7 mouse cellular contexts compared by ENCODE assay signal in genomic region chr8:105700966-105701824, GRCm38 (mm10). TPM values are rescaled to one million over a fixed set of nuclear protein-coding genes. Genes with fewer than 3 reads are reported as not detected.
DNase-seq lines count a peak whose midpoint lies in the region; ATAC-seq lines count a peak whose summit lies in the region.

Acd (minus strand) TSS chr8:105701102.
Pard6a (plus strand) TSS chr8:105701148.

- H3K36me3 ChIP-seq in embryonic facial prominence, embryonic 11.5 days (replicated peaks; ENCODE audit: control insufficient read depth, insufficient read depth, low read depth, low read length), result peaks cover 3% of the 10 kb centered on the region
- peaks cover 10% of the 10 kb centered on the region for H3K36me3 ChIP-seq in limb, embryonic 11.5 days (ENCODE audit: control insufficient read depth, insufficient read depth, low read length)
- peaks cover 44% of the 10 kb centered on the region for H3K36me3 ChIP-seq in midbrain, embryonic 14.5 days (ENCODE audit: control insufficient read depth, insufficient read depth, low read length)

- H3K27ac ChIP-seq in embryonic facial prominence, embryonic 11.5 days (replicated peaks; ENCODE audit: low read depth, low read length), result peak within 1 kb of the TSS; percentile 71
- peak within 1 kb of the TSS; percentile 60 for H3K27ac ChIP-seq in limb, embryonic 11.5 days (replicated peaks; ENCODE audit: low read depth, low read length)
- peak within 1 kb of the TSS; percentile 92 for H3K27ac ChIP-seq in midbrain, embryonic 14.5 days (replicated peaks; ENCODE audit: low read depth, low read length)

- H3K4me3 ChIP-seq in embryonic facial prominence, embryonic 11.5 days (ENCODE audit: low read depth, low read length), result peak within 1 kb of the TSS; percentile 57
- H3K4me3 ChIP-seq in limb, embryonic 11.5 days (ENCODE audit: low read depth, low read length), result peak within 1 kb of the TSS; percentile 46
- H3K4me3 ChIP-seq in midbrain, embryonic 14.5 days (replicated peaks; ENCODE audit: low read depth, low read length), result peak within 1 kb of the TSS; percentile 57

- no peaks in the 10 kb centered on the region for H3K27me3 ChIP-seq in embryonic facial prominence, embryonic 11.5 days (ENCODE audit: control insufficient read depth, insufficient read depth, low read length)
- no peaks in the 10 kb centered on the region for H3K27me3 ChIP-seq in limb, embryonic 11.5 days (ENCODE audit: control insufficient read depth, insufficient read depth, low read length)
- no peaks in the 10 kb centered on the region for H3K27me3 ChIP-seq in midbrain, embryonic 14.5 days (ENCODE audit: control insufficient read depth, insufficient read depth, low read length)

- ATAC-seq in embryonic facial prominence, embryonic 11.5 days (replicated peaks; ENCODE audit: insufficient number of reproducible peaks, low FRiP score, low TSS enrichment, low read depth), result peak; percentile 64
- ATAC-seq in limb, embryonic 11.5 days (ENCODE audit: insufficient number of reproducible peaks, low FRiP score, low TSS enrichment, low read depth), result peak; percentile 65
- peak; percentile 85 for ATAC-seq in midbrain, embryonic 14.5 days (ENCODE audit: low FRiP score, low TSS enrichment)

- peak; percentile 98 for DNase-seq in adrenal gland, postnatal 14 days
- DNase-seq in embryonic facial prominence, embryonic 11.5 days (ENCODE audit: low spot score), result peak; percentile 98
- peak; percentile 100 for DNase-seq in heart, adult 11 months
- DNase-seq in kidney, adult 18-20 months, result peak; percentile 97
- peak; percentile 98 for DNase-seq in limb, embryonic 11.5 days (ENCODE audit: low spot score)
- DNase-seq in midbrain, embryonic 14.5 days, result peak; percentile 98
- DNase-seq in spleen, adult 18-20 months, result peak; percentile 91 to 98

- peak within 1 kb of the TSS; percentile 56 for H3K9ac ChIP-seq in embryonic facial prominence, embryonic 11.5 days (replicated peaks; ENCODE audit: low read length)
- peak within 1 kb of the TSS; percentile 39 for H3K9ac ChIP-seq in limb, embryonic 11.5 days (ENCODE audit: low read length)
- peak within 1 kb of the TSS; percentile 68 for H3K9ac ChIP-seq in midbrain, embryonic 14.5 days (replicated peaks; ENCODE audit: low read length)

- peaks cover 8% of the 10 kb centered on the region for H3K4me1 ChIP-seq in embryonic facial prominence, embryonic 11.5 days (ENCODE audit: control insufficient read depth, insufficient read depth, low read length)
- H3K4me1 ChIP-seq in limb, embryonic 11.5 days (ENCODE audit: control insufficient read depth, insufficient read depth, low read length), result peaks cover 10% of the 10 kb centered on the region
- H3K4me1 ChIP-seq in midbrain, embryonic 14.5 days (ENCODE audit: control insufficient read depth, insufficient read depth, low read length), result peaks cover 16% of the 10 kb centered on the region

- WGBS in embryonic facial prominence, embryonic 11.5 days, result under 1% methylated on average over 58 of the region's 60 CpGs
- WGBS in limb, embryonic 11.5 days, result under 1% methylated on average over 60 of the region's 60 CpGs
- WGBS in midbrain, embryonic 14.5 days, result under 1% methylated on average over 60 of the region's 60 CpGs

- H3K4me2 ChIP-seq in embryonic facial prominence, embryonic 11.5 days (ENCODE audit: low read depth, low read length), result peak within 1 kb of the TSS; percentile 87
- H3K4me2 ChIP-seq in limb, embryonic 11.5 days (ENCODE audit: low read depth, severe bottlenecking), result peak within 1 kb of the TSS; percentile 74
- peak within 1 kb of the TSS; percentile 83 for H3K4me2 ChIP-seq in midbrain, embryonic 14.5 days (ENCODE audit: low read length)

- no peaks in the 10 kb centered on the region for H3K9me3 ChIP-seq in embryonic facial prominence, embryonic 11.5 days (replicated peaks; ENCODE audit: control insufficient read depth, low read length)
- H3K9me3 ChIP-seq in limb, embryonic 11.5 days (ENCODE audit: control insufficient read depth, low read length), result no peaks in the 10 kb centered on the region
- no peaks in the 10 kb centered on the region for H3K9me3 ChIP-seq in midbrain, embryonic 14.5 days (ENCODE audit: control insufficient read depth, low read length)

RNA-seq across cellular contexts. Expression of gene Acd, which starts in this region (rescaled TPM):
- total RNA-seq in adrenal gland, postnatal 14 days (2021), result 23.3 and 23.8 TPM in 2 replicates
- 53.8 and 56.5 TPM in 2 replicates for polyA plus RNA-seq in embryonic facial prominence, embryonic 11.5 days (2014; fragmentation: Nextera tagmentation; extraction: Ambion mirVana)
- polyA plus RNA-seq in limb, embryonic 11.5 days (2014; fragmentation: Nextera tagmentation; extraction: Ambion mirVana), result 68.9 and 71.5 TPM in 2 replicates
- polyA plus RNA-seq in midbrain, embryonic 14.5 days (2014; fragmentation: Nextera tagmentation; extraction: Ambion mirVana), result 86.3 and 106 TPM in 2 replicates

RNA-seq across cellular contexts. Expression of gene Pard6a, which starts in this region (rescaled TPM):
- 10.6 and 11.0 TPM in 2 replicates for total RNA-seq in adrenal gland, postnatal 14 days (2021)
- polyA plus RNA-seq in embryonic facial prominence, embryonic 11.5 days (2014; fragmentation: Nextera tagmentation; extraction: Ambion mirVana), result 13.2 and 16.3 TPM in 2 replicates
- 14.6 TPM in 2 replicates for polyA plus RNA-seq in limb, embryonic 11.5 days (2014; fragmentation: Nextera tagmentation; extraction: Ambion mirVana)
- 51.2 and 53.4 TPM in 2 replicates for polyA plus RNA-seq in midbrain, embryonic 14.5 days (2014; fragmentation: Nextera tagmentation; extraction: Ambion mirVana)

Comparison
In these comparisons a context has a peak if more than half of its experiments do, and no peak if none do; other contexts are left out.
1. Peak in every context shown above with its lines: DNase-seq, ATAC-seq, H3K4me3 ChIP-seq and H3K27ac ChIP-seq.